Mouse (Mus musculus) midbrain, embryonic 10.5 days (tissue): ENCODE measurements around the gene 2900026A02Rik. TPM values are rescaled to one million over a fixed set of nuclear protein-coding genes. Genes with fewer than 3 reads are reported as not detected.

ENCODE experiments used
- DNase-seq: peaks from one replicate; pipeline ENCODE4 v3.0.0-alpha.2; 2017; ENCODE audit warnings: low spot score
- H3K27ac ChIP-seq: fragments of 300-500 bp; sonication (generic); replicated peaks from 2 replicates; pipeline ENCODE4 v1.5.1; 2016; ENCODE audit warnings: mild to moderate bottlenecking
- H3K27me3 ChIP-seq: fragments of 300-500 bp; sonication (generic); 2 replicates; pipeline ENCODE4 v1.6.1; 2016; ENCODE audit warnings: low read depth, mild to moderate bottlenecking; ENCODE audit not compliant: poor library complexity, severe bottlenecking
- H3K36me3 ChIP-seq: fragments of 300-500 bp; sonication (generic); 2 replicates; pipeline ENCODE4 v1.6.1; 2016; ENCODE audit warnings: mild to moderate bottlenecking, moderate library complexity
- H3K4me1 ChIP-seq: fragments of 300-500 bp; sonication (generic); 2 replicates; pipeline ENCODE4 v1.6.1; 2016
- H3K4me3 ChIP-seq: fragments of 300-500 bp; sonication (generic); 2 replicates; pipeline ENCODE4 v1.5.1; 2016; ENCODE audit warnings: mild to moderate bottlenecking, moderate library complexity
- H3K9me3 ChIP-seq: fragments of 300-500 bp; sonication (generic); replicated peaks from 2 replicates; pipeline ENCODE4 v1.6.1; 2016; ENCODE audit warnings: mild to moderate bottlenecking
- WGBS: fragments of 180-500 bp; shearing (Covaris S2); methylation state at CpG from one replicate; pipeline ENCODE4 v1.1.7; 2016; 5-methylcytosine and 5-hydroxymethylcytosine counted together
- polyA plus RNA-seq: library from polyadenylated mRNA; unstranded; fragments of >200 nt; fragmentation: Nextera tagmentation; extraction: Ambion mirVana; gene quantifications from 2 replicates; pipeline ENCODE4 v1.2.1, GENCODE M21; 2016

The 2900026A02Rik gene
- polyA plus RNA-seq = 2.7 and 2.9 TPM in 2 replicates

DNA sequence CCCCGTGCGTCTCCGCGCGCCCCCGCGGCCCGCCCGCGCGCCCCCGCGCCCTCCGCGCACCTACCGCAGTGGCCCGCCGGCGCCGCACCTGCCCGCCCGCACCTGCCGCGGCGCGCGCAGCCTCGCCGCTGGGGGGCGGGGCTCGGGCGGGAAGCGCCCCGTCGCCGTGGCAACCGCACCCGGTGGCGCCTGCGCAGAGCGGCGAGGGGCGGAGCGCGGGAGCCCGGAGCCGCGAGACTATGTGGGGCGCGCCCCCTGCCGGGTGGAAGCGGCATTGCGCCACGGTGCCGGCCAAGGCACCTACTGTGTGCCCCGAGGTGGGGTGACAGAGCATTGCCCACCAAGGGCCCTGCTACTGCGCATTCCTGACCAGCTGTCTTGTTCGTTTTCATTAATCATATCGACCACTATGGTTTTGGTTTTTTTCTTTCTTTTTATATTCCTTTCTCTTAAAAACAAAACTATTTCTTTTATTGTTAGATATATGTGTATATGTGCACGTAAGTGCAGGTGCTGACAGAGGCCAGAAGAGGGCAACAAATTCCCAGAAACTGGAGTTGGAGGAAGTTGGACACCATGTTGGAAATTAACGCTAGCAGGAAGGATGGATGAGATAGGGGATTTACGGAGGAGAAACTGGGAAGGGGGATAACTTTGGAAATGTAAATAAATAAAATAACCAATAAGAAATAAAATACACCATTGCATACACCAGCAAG lies at the start of gene 2900026A02Rik:
Gene 2900026A02Rik (minus strand): TSS at position 90 of the 719 bp plus-strand sequence.
- DNase-seq = peak; percentile 73
- H3K4me1 ChIP-seq = peaks cover 44% of the 10 kb centered on the region
- H3K9me3 ChIP-seq = no peaks in the 10 kb centered on the region
- H3K4me3 ChIP-seq = peak within 1 kb of the TSS; percentile 81
- H3K27ac ChIP-seq = peak within 1 kb of the TSS; percentile 87
- no peaks in the 10 kb centered on the region for H3K36me3 ChIP-seq
- WGBS = 12% methylated on average over 62 of the region's 62 CpGs
- H3K27me3 ChIP-seq = peaks cover 18% of the 10 kb centered on the region

DNA sequence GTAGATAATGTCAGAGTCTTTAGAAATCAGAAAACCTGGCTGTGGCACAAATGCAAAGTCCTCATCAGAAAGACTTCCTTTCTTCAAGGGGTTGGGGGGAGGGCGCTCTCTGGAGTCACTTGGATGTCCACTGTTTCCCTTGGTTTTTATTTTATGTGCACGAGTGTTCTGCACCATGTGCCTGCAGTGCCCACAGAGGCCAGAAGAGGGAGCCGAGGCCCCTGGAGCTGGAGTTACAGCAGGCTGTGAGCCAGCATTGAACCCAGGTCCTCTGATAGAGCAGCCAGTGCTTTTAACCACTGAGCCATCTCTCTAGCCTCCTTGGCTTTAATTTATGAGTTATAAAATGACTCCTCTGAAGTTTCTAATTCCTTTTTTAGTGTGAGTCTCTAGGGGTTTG lies 49.0 kb upstream of the 2900026A02Rik start:
- Histone ChIP-seq H3K4me1 (no peaks in the 10 kb centered on the region; the same call in 1 of the 2 replicates), H3K27ac (no peak overlapping the region), H3K27me3 (no peaks in the 10 kb centered on the region), H3K4me3 (no peak overlapping the region), H3K9me3 (no peaks in the 10 kb centered on the region), H3K36me3 (peaks cover 54% of the 10 kb centered on the region)
- peak; percentile 25 for DNase-seq
- 82% methylated on average over 3 of the region's 3 CpGs for WGBS

DNA sequence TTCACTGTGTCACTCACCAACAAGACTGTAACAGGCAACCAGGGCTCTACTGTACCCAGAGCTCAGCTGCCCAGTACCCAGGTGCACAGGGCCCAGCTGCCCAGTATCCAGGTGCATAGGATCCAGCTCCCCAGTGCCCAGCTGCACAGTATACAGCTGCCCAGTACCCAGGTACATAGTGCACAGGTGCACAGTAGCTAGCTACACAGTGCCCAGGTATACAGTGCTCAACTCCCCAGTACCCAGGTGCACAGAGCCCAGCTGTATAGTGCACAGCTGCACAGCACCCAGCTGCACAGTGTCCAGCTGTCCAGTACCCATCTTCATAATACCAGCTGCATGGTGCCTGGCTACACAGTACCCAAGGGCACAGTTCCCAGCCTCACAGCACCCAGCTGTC lies 47.2 kb upstream of the 2900026A02Rik start:
- Histone ChIP-seq H3K36me3 (peaks cover 54% of the 10 kb centered on the region), H3K4me1 (no peaks in the 10 kb centered on the region; the same call in 1 of the 2 replicates), H3K27me3 (no peaks in the 10 kb centered on the region), H3K9me3 (no peaks in the 10 kb centered on the region), H3K27ac (no peak overlapping the region), H3K4me3 (no peak overlapping the region)
- no peak for DNase-seq

DNA sequence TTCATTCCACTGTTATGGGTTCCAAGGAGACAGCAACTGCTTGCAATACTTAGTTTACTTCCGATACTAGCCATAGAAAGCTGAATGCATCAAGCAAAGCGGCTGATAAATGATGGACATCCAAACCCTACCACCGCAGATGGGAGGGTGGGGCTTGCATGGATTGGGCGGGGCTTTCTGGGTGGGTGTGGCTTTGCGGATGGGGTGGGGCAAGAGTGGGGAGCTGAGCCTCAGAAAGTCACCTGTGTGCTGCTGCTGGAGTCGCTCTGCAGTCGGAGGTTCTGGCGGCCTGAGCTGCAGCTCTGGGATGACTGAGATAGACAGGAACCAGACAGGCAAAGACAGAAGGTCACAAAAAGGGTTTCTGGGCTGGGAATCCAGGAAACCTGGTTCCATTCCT lies 44.6 kb upstream of the 2900026A02Rik start:
- WGBS = 89% methylated on average over 8 of the region's 8 CpGs
- Histone ChIP-seq H3K9me3 (no peaks in the 10 kb centered on the region), H3K4me1 (no peaks in the 10 kb centered on the region; the same call in 1 of the 2 replicates), H3K36me3 (peaks cover 51% of the 10 kb centered on the region), H3K27me3 (no peaks in the 10 kb centered on the region), H3K27ac (no peak overlapping the region), H3K4me3 (no peak overlapping the region)
- DNase-seq = no peak

DNA sequence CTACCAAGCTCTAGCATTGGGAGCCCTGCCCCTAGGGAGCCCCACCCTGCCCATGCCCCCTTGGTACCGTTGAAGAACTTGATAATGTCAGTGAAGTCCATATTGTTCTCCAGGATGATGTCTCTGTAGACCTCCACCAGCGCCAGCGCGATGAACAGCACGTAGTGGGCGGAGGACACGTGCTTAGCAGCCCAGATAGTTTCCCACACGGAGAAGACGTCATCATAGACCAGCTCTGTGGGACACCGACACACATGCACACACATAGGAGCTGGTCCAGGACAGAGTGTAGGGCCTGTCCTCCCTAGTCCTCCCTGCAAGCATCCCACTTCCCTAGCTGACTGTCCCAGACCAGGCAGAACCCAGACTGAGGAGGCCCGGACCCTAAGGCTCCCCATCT lies 29.8 kb upstream of the 2900026A02Rik start:
- DNase-seq = no peak
- Histone ChIP-seq H3K36me3 (peaks cover 29% of the 10 kb centered on the region), H3K4me1 (no peaks in the 10 kb centered on the region), H3K27me3 (no peaks in the 10 kb centered on the region), H3K27ac (no peak overlapping the region), H3K4me3 (no peak overlapping the region), H3K9me3 (no peaks in the 10 kb centered on the region)
- 95% methylated on average over 11 of the region's 11 CpGs for WGBS

DNA sequence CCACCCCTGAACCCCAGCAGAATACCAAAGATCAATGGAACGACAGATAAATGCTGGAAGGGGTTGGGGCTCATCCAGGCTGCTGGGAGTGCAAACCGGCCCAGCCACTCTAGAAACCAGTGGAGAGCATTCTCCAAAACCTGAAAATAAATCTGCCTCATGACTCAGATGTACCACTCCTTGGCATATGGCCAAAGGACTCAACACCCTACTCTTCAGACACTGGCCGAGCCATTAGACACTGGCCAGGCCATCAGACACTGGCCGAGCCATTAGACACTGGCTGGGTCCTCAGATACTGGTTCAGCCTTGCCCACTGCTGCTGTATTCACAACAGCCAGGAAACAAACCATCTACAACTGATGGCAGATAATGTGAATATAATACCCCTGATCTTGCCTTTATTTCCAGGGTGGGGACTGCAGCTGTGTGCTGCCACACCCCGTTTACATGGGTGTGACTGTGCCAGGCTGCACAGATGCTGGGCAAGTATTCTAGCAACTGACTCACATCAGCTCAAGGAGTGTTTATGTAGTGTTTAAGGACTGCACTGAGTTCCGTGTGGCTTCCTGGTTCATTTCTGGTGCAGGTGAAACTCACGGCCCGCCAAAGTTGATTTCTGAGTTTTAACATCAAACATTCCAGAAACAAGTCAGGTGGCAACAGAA lies 28.4 kb upstream of the 2900026A02Rik start:
- H3K4me1 ChIP-seq = no peaks in the 10 kb centered on the region
- no peaks in the 10 kb centered on the region for H3K27me3 ChIP-seq
- no peak for DNase-seq
- H3K36me3 ChIP-seq = peaks cover 33% of the 10 kb centered on the region
- no peak overlapping the region for H3K27ac ChIP-seq
- H3K4me3 ChIP-seq = no peak overlapping the region
- WGBS = 89% methylated on average over 8 of the region's 8 CpGs
- H3K9me3 ChIP-seq = no peaks in the 10 kb centered on the region

DNA sequence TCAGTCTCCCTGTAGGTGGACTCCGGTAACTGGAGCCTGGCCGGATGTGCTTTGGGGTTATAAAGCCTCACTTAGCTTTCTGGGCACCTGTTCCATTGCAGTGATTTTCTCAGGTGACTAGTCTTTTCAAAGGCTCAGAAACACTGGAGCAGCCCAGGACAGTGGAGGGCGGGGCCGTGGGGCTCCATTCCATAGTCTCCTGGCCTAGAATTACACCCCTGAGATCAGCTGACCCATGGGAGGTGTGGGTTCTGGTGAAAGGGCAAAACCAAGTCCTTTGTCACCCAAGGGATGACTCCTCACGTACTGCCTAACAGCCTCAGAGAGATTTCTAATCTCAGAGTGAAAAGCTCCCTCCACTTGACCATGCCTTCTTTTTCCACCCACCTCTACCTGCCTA lies 9.2 kb upstream of the 2900026A02Rik start:
- 78% methylated on average over 5 of the region's 5 CpGs for WGBS
- Histone ChIP-seq H3K9me3 (no peaks in the 10 kb centered on the region), H3K36me3 (no peaks in the 10 kb centered on the region), H3K4me3 (no peak overlapping the region), H3K27me3 (no peaks in the 10 kb centered on the region), H3K4me1 (peaks cover 22% of the 10 kb centered on the region), H3K27ac (no peak overlapping the region)
- no peak for DNase-seq

DNA sequence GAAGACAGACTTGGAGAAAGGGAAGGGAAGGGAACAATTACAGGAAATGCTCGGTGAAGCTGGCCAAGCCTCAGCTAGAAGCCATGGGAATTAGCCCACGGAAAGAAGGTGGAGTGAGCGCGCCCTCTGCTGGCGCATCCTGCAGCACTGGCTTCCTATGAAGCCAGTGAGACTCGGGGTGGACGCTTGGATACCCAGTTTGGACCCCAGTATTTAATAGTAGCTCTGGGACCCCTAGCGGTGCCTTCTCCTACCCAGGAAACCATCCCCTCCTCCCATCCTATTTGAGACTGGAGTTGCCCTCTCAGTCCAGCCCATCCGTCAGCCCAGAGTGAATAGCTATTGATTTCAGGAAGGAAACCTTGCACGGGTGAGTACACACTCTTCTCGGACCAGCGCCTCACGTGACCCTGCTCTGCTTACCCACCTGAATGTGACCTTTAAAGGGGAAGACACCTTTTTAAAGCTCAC lies 5.6 kb upstream of the 2900026A02Rik start, which contains the start of gene Tmem211:
Gene Tmem211 (plus strand): TSS at position 278 of the 471 bp plus-strand sequence.
- H3K36me3 ChIP-seq = no peaks in the 10 kb centered on the region
- under 1% methylated on average over 13 of the region's 13 CpGs for WGBS
- H3K4me3 ChIP-seq = peak within 1 kb of the TSS; percentile 43
- H3K27me3 ChIP-seq = no peaks in the 10 kb centered on the region
- H3K9me3 ChIP-seq = no peaks in the 10 kb centered on the region
- H3K27ac ChIP-seq = peak within 1 kb of the TSS; percentile 82
- peaks cover 27% of the 10 kb centered on the region for H3K4me1 ChIP-seq
- peak; percentile 89 for DNase-seq

DNA sequence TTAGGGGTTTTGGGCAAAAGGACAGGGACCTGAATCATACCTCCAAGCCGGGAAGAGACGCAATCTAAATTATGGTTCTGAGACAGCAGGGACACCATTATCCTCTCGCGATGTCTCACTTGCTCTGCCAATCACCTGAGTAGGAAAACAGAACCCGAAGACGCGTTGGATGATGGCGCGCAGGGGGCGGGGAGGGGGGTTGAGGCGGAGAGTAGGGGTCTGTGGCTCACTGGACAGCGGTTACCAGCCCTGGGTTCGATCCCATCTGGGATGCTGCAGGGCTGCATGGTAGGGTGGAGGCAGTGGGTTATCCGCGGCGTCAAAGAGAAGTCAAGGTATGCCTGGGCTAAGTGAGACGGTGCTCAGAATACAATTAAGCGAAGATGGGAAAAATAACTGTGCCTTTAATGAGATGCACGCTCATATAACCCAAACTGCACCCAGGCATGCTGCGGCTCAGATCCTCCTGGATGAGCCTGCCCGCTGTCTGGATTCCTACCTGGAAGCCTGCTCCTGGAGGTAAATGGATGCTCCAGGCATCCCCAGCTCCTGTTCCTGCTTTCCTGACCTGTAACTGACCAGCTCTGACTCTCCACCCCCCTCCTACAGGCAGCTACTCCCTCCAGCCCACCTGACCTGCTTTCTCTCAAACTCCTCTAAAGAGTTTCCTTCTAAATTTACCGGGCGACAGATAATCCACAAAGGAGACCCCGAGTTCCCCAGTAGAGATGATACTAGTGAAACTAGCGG lies 4.8 kb upstream of the 2900026A02Rik start:
- Histone ChIP-seq H3K36me3 (no peaks in the 10 kb centered on the region), H3K27ac (peak overlapping the region; percentile 82), H3K9me3 (no peaks in the 10 kb centered on the region), H3K4me1 (peaks cover 28% of the 10 kb centered on the region), H3K27me3 (no peaks in the 10 kb centered on the region), H3K4me3 (peak overlapping the region; percentile 43)
- WGBS = 11% methylated on average over 25 of the region's 25 CpGs
- DNase-seq = peak; percentile 56

DNA sequence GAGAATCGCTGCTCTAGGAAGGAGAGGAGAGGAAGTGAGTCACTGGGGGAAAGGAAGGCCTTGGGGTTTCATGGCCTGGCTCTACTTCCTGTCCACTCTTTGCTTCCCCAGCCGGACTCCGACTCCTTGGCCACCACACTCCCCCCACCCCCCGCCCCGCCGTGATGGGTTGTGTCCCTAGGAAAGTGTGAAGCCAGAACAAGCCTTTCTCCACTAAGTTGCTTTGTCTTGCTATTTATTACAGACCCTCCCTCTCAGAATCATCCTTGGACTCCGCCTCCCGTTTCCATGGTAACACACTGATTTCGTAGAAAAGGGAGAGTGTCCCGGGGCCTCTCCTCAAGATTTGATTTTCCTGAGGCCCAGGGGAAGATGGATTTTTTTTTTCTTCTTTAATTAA lies 4.2 kb upstream of the 2900026A02Rik start:
- Histone ChIP-seq H3K4me3 (peak overlapping the region; percentile 43), H3K27ac (peak overlapping the region; percentile 82)
- WGBS = 19% methylated on average over 10 of the region's 10 CpGs

DNA sequence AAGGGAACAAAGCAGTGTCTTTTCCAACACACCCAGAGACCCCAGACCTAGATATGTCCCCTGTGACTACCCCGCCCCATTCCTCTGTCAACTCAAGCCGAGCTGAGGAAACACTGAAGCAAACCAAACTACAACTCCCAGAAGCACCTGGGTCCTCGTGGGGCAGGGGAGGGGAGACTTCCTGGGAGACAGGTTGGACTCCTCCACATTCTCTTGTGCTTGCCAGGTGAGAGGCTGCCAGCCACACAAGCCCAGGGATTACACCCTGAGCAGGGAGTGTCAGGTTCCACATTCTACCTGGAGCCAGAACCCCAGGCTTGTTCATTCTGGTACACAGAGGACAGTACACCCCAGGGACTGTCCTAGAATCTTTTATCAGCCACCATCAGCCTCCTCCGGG lies 2.9 kb upstream of the 2900026A02Rik start:
- 63% methylated on average over 4 of the region's 4 CpGs for WGBS
- DNase-seq = no peak
- peaks cover 16% of the 10 kb centered on the region for H3K27me3 ChIP-seq
- peaks cover 46% of the 10 kb centered on the region for H3K4me1 ChIP-seq
- no peaks in the 10 kb centered on the region for H3K36me3 ChIP-seq
- H3K4me3 ChIP-seq = no peak overlapping the region
- H3K9me3 ChIP-seq = no peaks in the 10 kb centered on the region
- H3K27ac ChIP-seq = peak overlapping the region; percentile 82; the same call in 1 of the 2 replicates

More for the DNA sequence above, 4.2 kb upstream of the 2900026A02Rik start:
- no peaks in the 10 kb centered on the region for H3K9me3 ChIP-seq
- DNase-seq = peak; percentile 68
- H3K36me3 ChIP-seq = no peaks in the 10 kb centered on the region
- H3K4me1 ChIP-seq = peaks cover 34% of the 10 kb centered on the region
- peaks cover 2% of the 10 kb centered on the region; the same call in 1 of the 2 replicates for H3K27me3 ChIP-seq

DNA sequence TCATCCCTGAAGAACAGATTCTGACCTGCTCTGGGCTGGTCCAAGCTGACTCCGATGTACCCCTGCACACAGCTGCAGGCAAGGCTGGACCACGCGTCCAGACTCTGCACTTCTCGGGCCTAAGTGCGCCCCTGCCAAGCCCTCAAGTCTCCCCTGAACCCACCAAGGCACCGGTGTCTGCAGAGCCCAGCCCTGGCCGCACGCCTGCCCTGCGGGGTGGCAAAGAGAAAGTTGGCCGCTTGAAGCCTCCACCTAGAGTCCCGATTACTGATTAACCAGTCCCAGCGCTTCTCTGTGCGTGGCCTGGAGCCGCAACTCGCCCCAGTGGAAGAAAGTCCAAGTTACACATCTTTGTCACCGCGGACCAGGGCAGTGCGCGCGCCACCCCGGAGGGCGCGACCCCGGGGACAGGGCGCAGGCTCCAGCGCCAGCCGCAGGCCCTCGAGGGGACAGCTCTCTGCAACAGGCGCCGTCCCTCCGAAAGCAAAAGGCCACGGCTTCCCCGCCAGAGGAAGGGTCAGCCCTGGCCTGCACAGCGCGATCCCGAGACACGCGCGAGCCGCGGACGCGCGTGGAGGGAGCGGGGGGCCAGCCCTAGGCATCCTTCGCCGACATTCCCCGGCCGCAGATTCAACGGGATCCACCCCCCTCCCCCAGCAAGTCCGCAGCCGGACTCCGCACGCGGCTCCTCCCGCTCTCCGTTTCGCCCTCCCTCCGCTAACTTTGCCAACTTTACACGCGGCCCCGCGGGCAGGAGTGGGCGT lies 471 bp downstream of the 2900026A02Rik start:
- 2% methylated on average over 64 of the region's 64 CpGs for WGBS
- peak overlapping the region; percentile 87 for H3K27ac ChIP-seq
- peak; percentile 64 for DNase-seq

More for the DNA sequence above, 471 bp downstream of the 2900026A02Rik start:
- H3K4me3 ChIP-seq = peak overlapping the region; percentile 81
- H3K36me3 ChIP-seq = no peaks in the 10 kb centered on the region
- no peaks in the 10 kb centered on the region for H3K9me3 ChIP-seq
- H3K4me1 ChIP-seq = peaks cover 39% of the 10 kb centered on the region
- H3K27me3 ChIP-seq = peaks cover 18% of the 10 kb centered on the region
